Mouse (Mus musculus) stomach, postnatal 0 days (tissue): Measurements from ENCODE around the gene Cd38. TPM values are rescaled to one million over a fixed set of nuclear protein-coding genes. Genes with fewer than 3 reads are reported as not detected.

Experiments used
- ATAC-seq: fragments of 200-750 bp; cut with Nextera tagmentation; 2 replicates; pipeline ENCODE4 v1.8.0; 2017; ENCODE audit not compliant: low FRiP score, low TSS enrichment
- DNase-seq: peaks from one replicate; pipeline ENCODE4 v3.0.0-alpha.2; 2016; ENCODE audit warnings: low spot score
- H3K27ac ChIP-seq: fragments of 300-500 bp; sonication (generic); replicated peaks from 2 replicates; pipeline ENCODE4 v1.5.1; 2014; ENCODE audit warnings: mild to moderate bottlenecking, control low read depth
- H3K27me3 ChIP-seq: fragments of 300-500 bp; sonication (generic); 2 replicates; pipeline ENCODE4 v1.6.1; 2014; ENCODE audit warnings: low read length; ENCODE audit not compliant: control insufficient read depth, insufficient read depth
- H3K36me3 ChIP-seq: fragments of 300-500 bp; sonication (generic); 2 replicates; pipeline ENCODE4 v1.6.1; 2014; ENCODE audit warnings: low read length, mixed read lengths; ENCODE audit not compliant: control insufficient read depth, insufficient read depth
- H3K4me1 ChIP-seq: fragments of 300-500 bp; sonication (generic); replicated peaks from 2 replicates; pipeline ENCODE4 v1.6.1; 2014; ENCODE audit warnings: antibody characterized with exemption; ENCODE audit not compliant: control insufficient read depth, insufficient read depth
- H3K4me2 ChIP-seq: fragments of 300-500 bp; sonication (generic); replicated peaks from 2 replicates; pipeline ENCODE4 v1.6.1; 2014; ENCODE audit warnings: low read depth, mild to moderate bottlenecking, control low read depth, moderate library complexity
- H3K4me3 ChIP-seq: fragments of 300-500 bp; sonication (generic); 2 replicates; pipeline ENCODE4 v1.5.1; 2014; ENCODE audit warnings: low read depth, low read length, control low read depth
- H3K9ac ChIP-seq: fragments of 300-500 bp; sonication (generic); 2 replicates; pipeline ENCODE4 v1.6.1; 2014; ENCODE audit warnings: mild to moderate bottlenecking, low read length, control low read depth, mixed read lengths
- H3K9me3 ChIP-seq: fragments of 300-500 bp; sonication (generic); 2 replicates; pipeline ENCODE4 v1.6.1; 2016; ENCODE audit warnings: low read length; ENCODE audit not compliant: control insufficient read depth
- CTCF ChIP-seq: IDR thresholded peaks from 2 replicates; pipeline ENCODE4 v1.5.1; 2016; ENCODE audit warnings: antibody characterized with exemption, low read depth, mild to moderate bottlenecking, moderate library complexity
- EP300 ChIP-seq: optimal IDR thresholded peaks from 2 replicates; pipeline ENCODE3; 2016; ENCODE audit warnings: antibody characterized with exemption
- WGBS: fragments of 180-500 bp; shearing (Covaris S2); extraction: QIAGEN DNeasy Blood & Tissue Kit; methylation state at CpG from one replicate; pipeline ENCODE4 v1.1.7; 2014; 5-methylcytosine and 5-hydroxymethylcytosine counted together
- polyA plus RNA-seq: library from polyadenylated mRNA; unstranded; fragments of >200 nt; fragmentation: Nextera tagmentation; extraction: Ambion mirVana; gene quantifications from 2 replicates; pipeline ENCODE4 v1.2.1, GENCODE M21; 2015

Cd38 gene
- polyA plus RNA-seq, 1 experiment from 2014 or later, result 5.1 TPM

GRCm38 (mm10) chr5:43872652-43873051 lies 4.3 kb downstream of the Cd38 start:
- Histone ChIP-seq H3K9ac (no peak overlapping the region), H3K9me3 (no peaks in the 10 kb centered on the region), H3K4me1 (no peaks in the 10 kb centered on the region), H3K27me3 (no peaks in the 10 kb centered on the region), H3K27ac (no peak overlapping the region), H3K4me3 (no peak overlapping the region), H3K36me3 (no peaks in the 10 kb centered on the region), H3K4me2 (no peak overlapping the region)
- ATAC-seq (no peak), DNase-seq (no peak)
- TF ChIP-seq EP300 (no peak), CTCF (no peak)
- 60% methylated on average over 1 of the region's 1 CpGs for WGBS

- no peaks in the 10 kb centered on the region for H3K4me1 ChIP-seq
- TF ChIP-seq EP300, result no peak
- no peak for TF ChIP-seq CTCF
- H3K9me3 ChIP-seq, result no peaks in the 10 kb centered on the region
- H3K36me3 ChIP-seq, result no peaks in the 10 kb centered on the region
- no peak overlapping the region for H3K27ac ChIP-seq
- no peak overlapping the region for H3K9ac ChIP-seq
- H3K4me3 ChIP-seq, result no peak overlapping the region
- no peak overlapping the region for H3K4me2 ChIP-seq
- WGBS, result 87% methylated on average over 3 of the region's 3 CpGs
- ATAC-seq (no peak), DNase-seq (no peak)
- no peaks in the 10 kb centered on the region for H3K27me3 ChIP-seq
Measured at GRCm38 (mm10) chr5:43882034-43882433, 13.7 kb downstream of the Cd38 start.

GRCm38 (mm10) chr5:43885060-43885820 lies 16.9 kb downstream of the Cd38 start:
- Histone ChIP-seq H3K27ac (no peak overlapping the region), H3K4me1 (no peaks in the 10 kb centered on the region), H3K9me3 (no peaks in the 10 kb centered on the region), H3K36me3 (no peaks in the 10 kb centered on the region), H3K4me2 (no peak overlapping the region), H3K9ac (no peak overlapping the region), H3K4me3 (no peak overlapping the region), H3K27me3 (no peaks in the 10 kb centered on the region)
- 46% methylated on average over 3 of the region's 3 CpGs for WGBS
- TF ChIP-seq CTCF (no peak), EP300 (no peak)
- no peak for DNase-seq
- no peak for ATAC-seq

GRCm38 (mm10) chr5:43892386-43892785 lies 24.0 kb downstream of the Cd38 start:
- Histone ChIP-seq H3K4me1 (no peaks in the 10 kb centered on the region), H3K4me2 (no peak overlapping the region), H3K4me3 (no peak overlapping the region), H3K36me3 (no peaks in the 10 kb centered on the region), H3K9me3 (no peaks in the 10 kb centered on the region), H3K9ac (no peak overlapping the region), H3K27me3 (no peaks in the 10 kb centered on the region), H3K27ac (no peak overlapping the region)
- 24% methylated on average over 1 of the region's 1 CpGs for WGBS
- TF ChIP-seq EP300, result no peak
- peak; percentile 80 for TF ChIP-seq CTCF
- DNase-seq, result peak; percentile 30
- 0 out of 2 replicates have a peak, but pooled peaks have one; percentile 68 for ATAC-seq

- no peak overlapping the region for H3K27ac ChIP-seq
- no peaks in the 10 kb centered on the region for H3K4me1 ChIP-seq
- DNase-seq (peak; percentile 31), ATAC-seq (peak; percentile 82)
- H3K9me3 ChIP-seq, result no peaks in the 10 kb centered on the region
- TF ChIP-seq CTCF, result peak; percentile 82
- no peak for TF ChIP-seq EP300
- H3K36me3 ChIP-seq, result no peaks in the 10 kb centered on the region
- no peak overlapping the region for H3K9ac ChIP-seq
- H3K27me3 ChIP-seq, result no peaks in the 10 kb centered on the region
- H3K4me2 ChIP-seq, result no peak overlapping the region
- WGBS, result 63% methylated on average over 2 of the region's 2 CpGs
- H3K4me3 ChIP-seq, result no peak overlapping the region
Measured at GRCm38 (mm10) chr5:43894113-43894512, 25.8 kb downstream of the Cd38 start.

- Histone ChIP-seq H3K4me1 (no peaks in the 10 kb centered on the region), H3K9me3 (no peaks in the 10 kb centered on the region), H3K9ac (no peak overlapping the region), H3K27ac (no peak overlapping the region), H3K27me3 (no peaks in the 10 kb centered on the region), H3K4me3 (no peak overlapping the region), H3K4me2 (no peak overlapping the region), H3K36me3 (no peaks in the 10 kb centered on the region)
- TF ChIP-seq EP300 (no peak), CTCF (no peak)
- 79% methylated on average over 3 of the region's 3 CpGs for WGBS
- ATAC-seq (no peak), DNase-seq (no peak)
Measured at GRCm38 (mm10) chr5:43895931-43896330, 27.6 kb downstream of the Cd38 start.
